Mouse (Mus musculus) splenic B cell, adult 2 months (primary cell): ENCODE data around the gene Ugt1a5.
A peak's percentile ranks its signal among the peaks of the same experiment; 100 is the strongest.
"Not testable (repeated sequence)": the region's sequence is repeated elsewhere in the genome, so short reads cannot be mapped to it uniquely, and the experiment has no call there.

Experiments used
- DNase-seq: peaks from one replicate; pipeline ENCODE4 v3.0.0-alpha.2; 2011; ENCODE audit warnings: low read depth, low spot score
- H3K27me3 ChIP-seq: 2 replicates; pipeline ENCODE4 v1.6.1; 2012; ENCODE audit warnings: mild to moderate bottlenecking, low read length, moderate library complexity, mixed read lengths; ENCODE audit not compliant: control insufficient read depth, poor library complexity, insufficient read depth, severe bottlenecking
- H3K36me3 ChIP-seq: 2 replicates; pipeline ENCODE4 v1.6.1; 2012; ENCODE audit warnings: mild to moderate bottlenecking, low read length, moderate library complexity, mixed read lengths; ENCODE audit not compliant: control insufficient read depth, poor library complexity, insufficient read depth, severe bottlenecking

Ugt1a5 gene

GRCm38 (mm10) chr1:88150133-88150532, 15.7 kb upstream of the Ugt1a5 start:
- H3K27me3 ChIP-seq, H3K36me3 ChIP-seq, DNase-seq: not testable (repeated sequence)

DNA sequence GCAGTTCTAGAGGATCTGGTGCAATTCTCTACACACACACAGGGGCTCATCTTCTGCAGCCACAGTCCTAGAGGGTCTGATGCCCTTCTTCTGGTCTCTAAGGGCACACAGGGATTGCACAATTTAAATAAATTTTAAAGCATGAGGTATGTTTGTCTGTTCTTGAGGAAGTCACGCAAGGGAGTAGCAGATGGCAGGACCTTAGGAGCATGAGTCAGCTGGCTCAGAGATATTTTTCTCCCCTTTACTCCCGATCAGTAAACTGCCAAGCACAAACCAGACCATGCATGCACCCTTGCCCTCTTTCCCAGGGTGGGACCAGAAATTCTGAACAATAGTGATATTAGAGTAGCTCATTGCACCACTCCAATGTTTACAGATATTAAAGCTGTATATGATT, 7.4 kb upstream of the Ugt1a5 start:
- Histone ChIP-seq H3K27me3 (no peaks in the 10 kb centered on the region), H3K36me3 (no peaks in the 10 kb centered on the region)
- DNase-seq, result no peak

GRCm38 (mm10) chr1:88172190-88172589, 6.4 kb downstream of the Ugt1a5 start:
- DNase-seq, H3K36me3 ChIP-seq, H3K27me3 ChIP-seq: not testable (repeated sequence)

DNA sequence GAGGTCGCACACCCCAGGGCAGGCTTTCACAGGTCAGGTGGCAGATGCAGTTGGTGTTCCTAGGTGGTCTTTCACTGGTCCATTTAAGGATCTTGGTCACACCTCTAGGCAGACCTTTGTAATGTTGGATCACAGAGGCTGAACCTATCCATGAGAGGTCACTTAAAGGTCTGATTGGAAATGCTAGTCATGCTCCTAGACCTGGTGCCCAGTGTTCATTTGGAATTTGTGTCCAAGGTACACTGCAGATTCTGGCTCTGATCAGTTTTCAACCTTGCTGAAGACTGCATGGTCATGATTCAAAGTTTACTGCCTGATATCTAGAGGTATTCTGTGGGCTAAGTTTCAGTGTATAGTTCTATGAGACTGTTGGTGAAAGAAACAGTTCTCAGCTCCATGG, 13.8 kb downstream of the Ugt1a5 start:
- DNase-seq, result no peak
- H3K36me3 ChIP-seq, result no peaks in the 10 kb centered on the region
- H3K27me3 ChIP-seq, result no peaks in the 10 kb centered on the region

DNA sequence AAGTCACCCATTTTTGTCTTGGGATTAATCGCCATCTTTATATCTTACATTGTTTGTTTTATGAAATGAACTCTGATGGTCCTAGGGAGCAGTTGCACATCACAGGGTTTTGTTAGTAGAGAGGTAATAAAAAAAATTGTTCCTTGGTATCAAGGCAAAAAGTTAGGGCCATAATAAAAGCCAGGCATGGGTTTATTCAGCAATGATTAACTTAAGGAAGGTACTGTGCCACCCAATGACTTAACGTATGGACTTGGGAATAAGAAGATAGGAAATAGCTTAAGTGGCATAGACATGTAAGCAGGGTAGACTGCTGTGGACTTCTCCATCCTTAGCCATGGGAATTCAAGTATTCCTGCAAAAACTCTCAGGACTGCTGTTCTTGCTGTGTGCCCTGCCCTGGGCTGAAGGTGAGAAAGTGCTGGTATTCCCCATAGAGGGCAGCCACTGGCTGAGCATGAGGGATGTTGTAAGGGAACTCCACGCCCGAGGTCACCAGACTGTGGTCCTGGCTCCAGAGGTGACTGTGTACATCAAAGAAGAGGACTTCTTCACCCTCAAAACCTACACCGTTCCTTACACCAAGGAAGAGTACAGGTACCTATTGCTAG, 20.6 kb downstream of the Ugt1a5 start:
- H3K27me3 ChIP-seq, result no peaks in the 10 kb centered on the region
- H3K36me3 ChIP-seq, result no peaks in the 10 kb centered on the region

GRCm38 (mm10) chr1:88192136-88192535, 26.3 kb downstream of the Ugt1a5 start:
- no peak for DNase-seq
- no peaks in the 10 kb centered on the region for H3K36me3 ChIP-seq

More for the DNA sequence above, 20.6 kb downstream of the Ugt1a5 start:
- DNase-seq, result no peak

DNA sequence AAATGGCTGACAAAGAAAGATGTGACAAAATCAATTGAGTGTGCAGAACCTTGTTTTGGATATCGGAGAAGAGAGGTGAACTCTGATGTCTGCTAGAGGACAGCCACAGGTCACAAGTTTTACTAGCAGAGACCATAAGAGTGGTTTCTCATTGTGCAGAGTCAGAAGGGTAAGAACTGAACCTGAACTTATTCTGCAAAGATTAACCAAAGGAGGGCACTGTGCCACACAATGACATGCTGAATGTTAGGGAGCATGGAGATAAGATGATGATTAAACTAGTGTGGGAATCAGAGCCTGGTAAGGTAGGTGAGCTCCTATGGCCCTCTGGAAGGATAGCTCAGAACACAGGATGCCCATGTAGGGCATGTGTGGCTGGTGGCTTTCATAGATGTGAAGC, 29.9 kb downstream of the Ugt1a5 start:
- DNase-seq, result no peak
- H3K36me3 ChIP-seq, result no peaks in the 10 kb centered on the region
- no peaks in the 10 kb centered on the region for H3K27me3 ChIP-seq

More at GRCm38 (mm10) chr1:88192136-88192535, 26.3 kb downstream of the Ugt1a5 start:
- H3K27me3 ChIP-seq, result no peaks in the 10 kb centered on the region

GRCm38 (mm10) chr1:88197443-88197842, 31.6 kb downstream of the Ugt1a5 start:
- no peaks in the 10 kb centered on the region for H3K27me3 ChIP-seq
- no peak for DNase-seq
- no peaks in the 10 kb centered on the region for H3K36me3 ChIP-seq

GRCm38 (mm10) chr1:88199996-88200395, 34.2 kb downstream of the Ugt1a5 start:
- no peaks in the 10 kb centered on the region for H3K27me3 ChIP-seq
- no peak for DNase-seq
- H3K36me3 ChIP-seq, result no peaks in the 10 kb centered on the region

- H3K27me3 ChIP-seq, result no peaks in the 10 kb centered on the region
- no peaks in the 10 kb centered on the region for H3K36me3 ChIP-seq
- DNase-seq, result no peak
Measured at GRCm38 (mm10) chr1:88200456-88200855, 34.6 kb downstream of the Ugt1a5 start, which contains the start of gene Ugt1a2. TSS of gene Ugt1a2 (plus strand) at chr1:88200601.

DNA sequence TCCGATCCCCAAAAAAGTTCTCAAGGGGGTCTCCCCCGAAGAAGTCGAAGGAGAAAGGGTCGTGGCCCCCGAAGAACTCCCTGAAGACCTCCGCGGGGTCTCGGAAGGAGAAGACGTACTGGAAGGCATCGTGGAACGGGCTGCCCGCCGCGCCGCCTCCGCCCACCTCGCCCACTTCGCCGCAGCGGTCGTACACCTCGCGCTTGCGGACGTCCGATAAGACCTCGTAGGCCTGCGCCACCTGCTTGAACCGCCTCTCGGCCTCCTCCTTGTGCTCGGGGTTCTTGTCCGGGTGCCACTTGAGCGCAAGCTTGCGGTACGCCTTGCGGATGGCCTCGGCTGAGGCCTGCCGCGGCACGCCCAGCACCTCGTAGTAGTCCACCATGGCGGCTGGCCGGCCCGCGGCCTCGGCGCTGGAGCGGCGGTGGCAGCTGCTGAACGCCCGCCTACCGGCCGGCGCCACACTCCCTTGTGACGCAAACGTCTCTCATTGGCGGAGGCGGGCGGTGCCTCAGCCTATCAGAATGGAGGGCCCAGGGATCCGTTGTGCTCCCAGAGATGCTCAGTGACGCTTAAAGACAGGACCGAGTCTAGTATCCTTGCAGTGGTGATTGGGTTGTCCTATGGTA, 39.6 kb downstream of the Ugt1a5 start, which contains the start of gene Dnajb3:
TSS of gene Dnajb3 (minus strand) at position 489 of the 629 bp plus-strand sequence.
- Histone ChIP-seq H3K36me3 (no peaks in the 10 kb centered on the region), H3K27me3 (no peaks in the 10 kb centered on the region)
- peak; percentile 38 for DNase-seq

DNA sequence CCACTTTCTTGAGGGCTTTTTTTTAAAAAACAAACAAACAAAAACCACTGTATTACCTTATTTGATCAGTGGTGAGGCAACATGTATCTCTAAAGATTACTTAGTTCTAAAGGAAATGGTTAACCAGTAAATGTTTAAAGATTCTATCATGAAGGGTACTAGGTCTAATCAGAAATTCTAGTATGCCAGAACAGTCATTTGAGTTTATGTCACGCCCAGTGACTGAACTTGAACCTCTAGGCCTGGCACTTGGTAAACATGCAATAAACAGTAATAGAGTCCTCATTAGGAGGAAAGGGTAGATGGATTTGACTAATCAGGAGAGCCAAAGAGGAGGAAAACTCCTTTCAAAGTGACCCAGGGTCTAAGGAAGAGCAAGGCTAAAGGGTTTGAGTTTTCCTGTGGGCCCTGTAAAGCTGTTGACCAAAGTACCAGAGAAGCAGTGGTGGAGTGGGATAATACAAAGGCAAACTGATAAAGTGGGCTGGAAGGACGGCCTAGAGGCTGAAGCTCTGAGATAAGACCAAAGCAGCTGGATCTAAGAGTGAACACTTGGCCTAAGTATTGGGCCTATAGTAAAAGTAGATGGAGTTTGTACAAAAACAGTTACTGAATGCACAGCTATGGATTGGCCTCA, 41.1 kb downstream of the Ugt1a5 start:
- Histone ChIP-seq H3K27me3 (no peaks in the 10 kb centered on the region), H3K36me3 (no peaks in the 10 kb centered on the region)
- DNase-seq, result no peak

DNA sequence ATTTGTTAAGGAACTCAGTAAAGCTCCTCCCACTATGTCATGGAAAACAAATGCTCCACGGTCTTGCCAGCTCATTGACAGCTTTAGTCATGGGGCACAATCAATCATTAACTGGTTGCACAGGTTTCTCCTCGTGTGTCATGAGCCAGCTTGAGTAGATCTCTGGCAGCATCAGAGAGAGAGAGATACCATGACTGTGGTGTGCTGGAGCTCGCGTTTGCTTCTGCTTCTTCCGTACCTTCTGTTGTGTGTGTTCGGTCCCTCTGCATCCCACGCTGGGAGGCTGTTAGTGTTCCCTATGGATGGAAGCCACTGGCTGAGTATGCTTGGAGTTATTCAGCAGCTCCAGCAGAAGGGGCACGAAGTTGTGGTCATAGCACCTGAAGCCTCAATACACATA, 46.0 kb downstream of the Ugt1a5 start, which contains the start of gene Ugt1a1:
TSS of gene Ugt1a1 (plus strand) at position 148 of the 400 bp plus-strand sequence.
- no peaks in the 10 kb centered on the region for H3K27me3 ChIP-seq
- H3K36me3 ChIP-seq, result no peaks in the 10 kb centered on the region
- peak; percentile 16 for DNase-seq

DNA sequence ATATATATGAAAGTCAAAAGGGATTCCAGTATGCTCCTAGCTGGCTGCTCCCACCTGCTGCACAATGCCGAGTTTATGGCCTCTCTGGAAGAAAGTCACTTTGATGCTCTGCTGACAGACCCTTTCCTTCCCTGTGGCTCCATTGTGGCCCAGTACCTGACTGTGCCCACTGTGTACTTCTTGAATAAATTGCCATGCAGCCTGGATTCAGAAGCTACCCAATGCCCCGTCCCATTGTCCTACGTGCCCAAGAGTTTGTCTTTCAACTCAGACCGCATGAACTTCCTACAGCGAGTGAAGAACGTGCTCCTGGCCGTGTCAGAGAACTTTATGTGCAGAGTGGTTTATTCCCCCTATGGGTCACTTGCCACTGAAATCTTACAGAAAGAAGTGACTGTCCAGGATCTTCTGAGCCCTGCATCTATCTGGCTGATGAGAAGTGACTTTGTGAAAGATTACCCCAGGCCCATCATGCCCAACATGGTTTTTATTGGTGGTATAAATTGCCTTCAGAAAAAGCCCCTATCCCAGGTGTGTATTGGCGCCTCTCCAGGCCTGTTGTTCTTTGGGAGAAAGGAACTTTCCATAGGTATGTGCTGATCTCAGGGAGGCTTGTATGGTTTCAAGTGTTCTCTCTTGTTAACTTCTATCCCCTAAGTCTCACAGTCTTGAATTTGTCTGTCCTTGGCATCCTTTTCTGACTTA, 46.7 kb downstream of the Ugt1a5 start:
- Histone ChIP-seq H3K27me3 (no peaks in the 10 kb centered on the region), H3K36me3 (no peaks in the 10 kb centered on the region)
- peak; percentile 18 for DNase-seq

DNA sequence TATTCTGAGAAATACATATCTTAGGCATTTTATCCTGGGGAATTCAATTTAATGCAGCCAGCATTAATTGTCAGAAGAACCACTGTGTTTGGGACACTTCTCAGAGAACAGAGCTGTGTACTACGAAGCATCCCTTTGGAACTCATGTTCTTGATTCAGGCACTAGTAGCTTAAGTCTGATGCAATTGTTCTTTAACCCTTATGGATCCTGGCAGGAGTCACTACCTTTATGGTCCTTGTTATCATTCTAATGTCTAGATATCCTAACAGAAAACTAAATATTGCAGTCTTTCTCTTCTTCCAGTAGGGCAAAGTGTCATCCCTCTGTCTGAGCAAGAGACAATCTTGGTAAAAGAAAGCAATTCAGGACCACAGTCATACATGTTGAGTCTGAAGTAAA, 47.2 kb downstream of the Ugt1a5 start:
- DNase-seq, result no peak
- no peaks in the 10 kb centered on the region for H3K36me3 ChIP-seq
- H3K27me3 ChIP-seq, result no peaks in the 10 kb centered on the region
